Mouse (Mus musculus) liver, embryonic 15.5 days (tissue): Measurements from ENCODE around the gene Rftn1. TPM values are rescaled to one million over a fixed set of nuclear protein-coding genes. Genes with fewer than 3 reads are reported as not detected.

Source experiments
- ATAC-seq: fragments of 200-750 bp; cut with Nextera tagmentation; 2 replicates; pipeline ENCODE4 v1.8.0; 2017; ENCODE audit warnings: moderate number of reproducible peaks, mild to moderate bottlenecking, moderate library complexity; ENCODE audit not compliant: insufficient read depth
- H3K27ac ChIP-seq: fragments of 300-500 bp; sonication (generic); replicated peaks from 2 replicates; pipeline ENCODE4 v1.5.1; 2015; ENCODE audit warnings: mild to moderate bottlenecking, inconsistent platforms
- H3K27me3 ChIP-seq: fragments of 300-500 bp; sonication (generic); 2 replicates; pipeline ENCODE4 v1.6.1; 2015; ENCODE audit warnings: mild to moderate bottlenecking, inconsistent platforms
- H3K36me3 ChIP-seq: fragments of 300-500 bp; sonication (generic); replicated peaks from 2 replicates; pipeline ENCODE4 v1.6.1; 2015; ENCODE audit warnings: moderate library complexity, mild to moderate bottlenecking, inconsistent platforms
- H3K4me1 ChIP-seq: fragments of 300-500 bp; sonication (generic); replicated peaks from 2 replicates; pipeline ENCODE4 v1.6.1; 2015; ENCODE audit warnings: inconsistent platforms
- H3K4me2 ChIP-seq: fragments of 300-500 bp; sonication (generic); 2 replicates; pipeline ENCODE4 v1.6.1; 2015; ENCODE audit warnings: moderate library complexity, mild to moderate bottlenecking, inconsistent platforms
- H3K4me3 ChIP-seq: fragments of 300-500 bp; sonication (generic); replicated peaks from 2 replicates; pipeline ENCODE4 v1.5.1; 2015; ENCODE audit warnings: mild to moderate bottlenecking, inconsistent platforms
- H3K9ac ChIP-seq: fragments of 300-500 bp; sonication (generic); 2 replicates; pipeline ENCODE4 v1.6.1; 2015; ENCODE audit warnings: moderate library complexity, mild to moderate bottlenecking, inconsistent platforms
- H3K9me3 ChIP-seq: fragments of 300-500 bp; sonication (generic); replicated peaks from 2 replicates; pipeline ENCODE4 v1.6.1; 2016; ENCODE audit warnings: inconsistent platforms
- WGBS: fragments of 180-500 bp; shearing (Covaris S2); methylation state at CpG from one replicate; pipeline ENCODE4 v1.1.7; 2015; ENCODE audit warnings: mixed read lengths; ENCODE audit not compliant: insufficient replicate concordance; 5-methylcytosine and 5-hydroxymethylcytosine counted together
- polyA plus RNA-seq: library from polyadenylated mRNA; unstranded; fragments of >200 nt; fragmentation: Nextera tagmentation; extraction: Ambion mirVana; gene quantifications from 2 replicates; pipeline ENCODE4 v1.2.1, GENCODE M21; 2015

Rftn1 gene
- polyA plus RNA-seq, 1 experiment from 2014 or later, result 3.9 TPM

- H3K36me3 ChIP-seq, result no peaks in the 10 kb centered on the region
- H3K9me3 ChIP-seq, result no peaks in the 10 kb centered on the region
- WGBS, result 56% methylated on average over 2 of the region's 2 CpGs
- H3K27me3 ChIP-seq, result no peaks in the 10 kb centered on the region
- no peak overlapping the region for H3K4me2 ChIP-seq
- H3K27ac ChIP-seq, result no peak overlapping the region
- H3K4me1 ChIP-seq, result no peaks in the 10 kb centered on the region
- H3K4me3 ChIP-seq, result no peak overlapping the region
- ATAC-seq, result no peak
- H3K9ac ChIP-seq, result no peak overlapping the region
Measured at GRCm38 (mm10) chr17:50060220-50060619, 130.3 kb downstream of the Rftn1 start.

DNA sequence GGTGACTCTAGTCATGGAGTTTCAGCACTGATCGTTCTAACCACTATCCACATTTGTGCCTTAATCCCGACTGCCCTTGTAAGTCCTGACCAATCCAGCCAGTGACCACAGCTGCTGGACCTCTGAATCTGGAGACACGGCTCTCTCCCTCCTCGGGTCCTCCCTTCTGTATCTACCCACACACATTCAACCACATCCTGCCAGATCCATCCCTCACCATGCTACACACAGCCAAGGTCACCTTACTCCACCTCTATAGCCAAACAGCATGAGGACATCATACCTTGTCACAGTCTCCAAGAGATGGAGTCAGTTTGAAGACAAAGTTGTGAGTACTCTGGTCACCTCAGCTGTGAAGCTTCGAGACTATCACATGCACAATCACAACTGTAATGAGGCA is 131.1 kb downstream of the Rftn1 start:
- Histone ChIP-seq H3K9ac (no peak overlapping the region), H3K27ac (no peak overlapping the region), H3K27me3 (no peaks in the 10 kb centered on the region), H3K36me3 (no peaks in the 10 kb centered on the region), H3K4me3 (no peak overlapping the region), H3K9me3 (no peaks in the 10 kb centered on the region), H3K4me2 (no peak overlapping the region), H3K4me1 (no peaks in the 10 kb centered on the region)
- ATAC-seq, result no peak
- 48% methylated on average over 5 of the region's 5 CpGs for WGBS

DNA sequence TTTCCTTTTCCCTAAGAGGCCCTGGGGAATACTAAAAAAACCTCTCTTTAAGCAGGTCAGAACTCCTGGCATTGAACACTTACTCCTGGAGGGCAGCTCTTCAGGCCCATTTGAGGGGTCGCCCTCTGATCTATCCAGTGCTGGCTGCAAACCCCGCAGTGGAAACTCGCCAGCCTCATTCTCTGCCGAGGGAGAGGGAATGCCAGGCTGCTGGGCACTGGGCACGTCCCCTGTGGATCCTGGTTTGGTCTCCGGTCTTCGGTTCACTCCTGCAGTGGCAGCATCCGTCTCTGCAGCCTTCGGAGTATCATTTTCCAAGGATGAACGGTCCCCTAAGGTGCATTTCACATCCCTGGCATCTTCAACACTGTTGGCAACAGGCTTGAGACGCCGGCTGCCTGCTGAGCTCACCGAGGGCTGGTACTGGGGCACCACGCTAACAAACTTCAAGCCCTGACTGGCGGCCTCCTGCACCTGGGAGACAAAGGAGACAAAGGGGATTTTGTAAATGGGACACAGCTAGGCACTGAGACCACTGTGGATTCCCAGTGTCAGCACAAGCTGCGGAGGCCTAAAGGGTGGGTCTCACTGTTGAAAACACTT is 135.2 kb downstream of the Rftn1 start:
- no peak for ATAC-seq
- H3K4me2 ChIP-seq, result no peak overlapping the region
- WGBS, result 80% methylated on average over 16 of the region's 16 CpGs

DNA sequence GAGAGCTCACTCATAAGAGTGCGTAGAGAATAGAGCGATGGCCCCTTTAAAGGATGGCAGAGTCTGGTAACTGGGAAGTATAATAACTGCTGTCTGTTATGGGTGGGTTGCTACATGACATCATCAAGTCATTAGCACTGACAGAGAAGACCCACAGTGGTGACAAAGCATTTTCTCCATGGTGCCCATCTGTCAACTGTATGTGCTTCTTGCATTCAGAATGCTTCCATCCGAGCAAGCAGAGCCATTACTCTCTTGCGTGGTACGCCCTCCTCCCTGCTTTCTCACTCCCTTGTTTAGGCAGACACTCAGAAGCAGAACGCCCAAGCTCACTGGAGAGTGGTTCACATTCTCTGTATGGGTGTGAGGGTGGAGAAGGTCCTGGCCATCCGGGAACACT is 135.9 kb downstream of the Rftn1 start:
- Histone ChIP-seq H3K4me3 (no peak overlapping the region), H3K4me2 (no peak overlapping the region), H3K27ac (no peak overlapping the region), H3K4me1 (peaks cover 5% of the 10 kb centered on the region; the same call in 1 of the 2 replicates), H3K27me3 (peaks cover under 1% of the 10 kb centered on the region; the same call in 1 of the 2 replicates), H3K9me3 (no peaks in the 10 kb centered on the region), H3K36me3 (no peaks in the 10 kb centered on the region), H3K9ac (no peak overlapping the region)
- ATAC-seq, result no peak
- 79% methylated on average over 7 of the region's 7 CpGs for WGBS

More for the DNA sequence above, 135.2 kb downstream of the Rftn1 start:
- Histone ChIP-seq H3K27me3 (no peaks in the 10 kb centered on the region), H3K9ac (no peak overlapping the region), H3K4me1 (peaks cover 5% of the 10 kb centered on the region; the same call in 1 of the 2 replicates), H3K36me3 (no peaks in the 10 kb centered on the region), H3K4me3 (no peak overlapping the region), H3K27ac (no peak overlapping the region), H3K9me3 (no peaks in the 10 kb centered on the region)

DNA sequence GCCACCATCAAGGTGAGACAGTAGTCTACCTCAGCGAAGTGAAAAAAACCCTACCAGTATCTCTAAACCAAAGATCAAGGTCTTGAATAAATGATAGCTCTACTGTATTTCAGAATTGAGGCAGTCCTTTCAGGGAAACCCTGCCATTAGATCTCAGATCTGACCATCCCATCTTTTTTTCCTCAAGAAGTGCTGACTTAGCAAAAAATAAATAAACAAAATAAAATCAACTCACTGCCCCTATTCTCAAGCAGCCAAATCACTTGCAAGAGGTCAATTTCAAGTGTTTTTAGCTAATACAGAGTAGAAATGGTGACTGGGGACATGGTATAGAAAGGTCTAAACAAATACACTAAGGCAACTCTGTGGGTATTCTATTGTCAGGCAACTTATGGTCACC is 136.5 kb downstream of the Rftn1 start:
- Histone ChIP-seq H3K4me3 (no peak overlapping the region), H3K27me3 (peaks cover 7% of the 10 kb centered on the region), H3K9me3 (no peaks in the 10 kb centered on the region), H3K9ac (no peak overlapping the region), H3K4me1 (peaks cover 5% of the 10 kb centered on the region; the same call in 1 of the 2 replicates), H3K27ac (no peak overlapping the region), H3K4me2 (no peak overlapping the region), H3K36me3 (no peaks in the 10 kb centered on the region)
- 75% methylated on average over 1 of the region's 1 CpGs for WGBS
- no peak for ATAC-seq

DNA sequence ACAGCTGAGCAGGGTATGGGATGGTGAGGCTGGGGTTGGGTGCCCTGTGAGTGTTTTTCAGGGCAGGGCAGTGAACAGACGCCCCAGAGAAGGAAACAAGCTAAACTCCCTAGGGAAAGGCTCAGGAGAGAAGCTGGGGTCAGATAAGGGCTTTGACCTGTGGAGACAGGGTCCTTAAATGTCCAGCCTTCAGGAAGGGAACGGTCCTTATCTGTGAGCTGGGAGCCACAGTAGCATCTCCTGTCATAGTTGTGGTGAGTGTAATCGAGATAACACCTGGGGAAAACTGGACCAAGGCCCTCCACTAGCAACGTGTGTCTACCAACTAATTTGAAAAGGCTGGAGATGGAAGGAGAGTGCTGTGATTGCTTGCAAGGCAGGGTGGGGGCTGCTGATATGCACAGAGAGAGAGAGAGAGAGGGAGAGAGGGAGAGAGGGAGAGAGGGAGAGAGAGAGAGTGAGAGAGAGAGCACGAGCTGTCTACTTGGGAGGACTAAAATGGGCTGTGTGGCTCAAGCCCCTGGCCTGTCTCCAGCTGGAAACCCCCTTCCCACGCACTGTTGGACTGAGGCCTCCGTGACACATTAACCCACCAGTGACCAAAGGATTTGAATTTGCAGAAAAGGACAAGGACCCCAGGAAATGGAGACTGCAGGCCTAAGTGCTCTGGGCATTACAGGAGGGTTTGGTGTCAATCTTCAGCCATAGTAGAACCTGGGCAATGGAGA is 137.6 kb downstream of the Rftn1 start:
- no peak overlapping the region for H3K27ac ChIP-seq
- peaks cover 5% of the 10 kb centered on the region; the same call in 1 of the 2 replicates for H3K4me1 ChIP-seq
- H3K36me3 ChIP-seq, result no peaks in the 10 kb centered on the region
- no peak overlapping the region for H3K4me3 ChIP-seq
- no peak overlapping the region for H3K4me2 ChIP-seq
- peaks cover 13% of the 10 kb centered on the region for H3K27me3 ChIP-seq
- no peaks in the 10 kb centered on the region for H3K9me3 ChIP-seq
- 36% methylated on average over 7 of the region's 7 CpGs for WGBS
- ATAC-seq, result no peak
- no peak overlapping the region for H3K9ac ChIP-seq

GRCm38 (mm10) chr17:50050456-50050855 is 140.0 kb downstream of the Rftn1 start:
- Histone ChIP-seq H3K4me1 (peaks cover 5% of the 10 kb centered on the region; the same call in 1 of the 2 replicates), H3K9me3 (no peaks in the 10 kb centered on the region), H3K4me3 (no peak overlapping the region), H3K27me3 (peaks cover 13% of the 10 kb centered on the region), H3K27ac (no peak overlapping the region), H3K36me3 (no peaks in the 10 kb centered on the region), H3K9ac (no peak overlapping the region), H3K4me2 (no peak overlapping the region)
- WGBS, result 62% methylated on average over 9 of the region's 9 CpGs
- ATAC-seq, result no peak

GRCm38 (mm10) chr17:50048209-50048608 is 142.3 kb downstream of the Rftn1 start:
- Histone ChIP-seq H3K36me3 (no peaks in the 10 kb centered on the region), H3K9ac (no peak overlapping the region), H3K9me3 (no peaks in the 10 kb centered on the region), H3K4me1 (peaks cover 5% of the 10 kb centered on the region; the same call in 1 of the 2 replicates), H3K4me3 (no peak overlapping the region), H3K27me3 (peaks cover 13% of the 10 kb centered on the region), H3K4me2 (no peak overlapping the region), H3K27ac (no peak overlapping the region)
- no peak for ATAC-seq
- 69% methylated on average over 9 of the region's 9 CpGs for WGBS

DNA sequence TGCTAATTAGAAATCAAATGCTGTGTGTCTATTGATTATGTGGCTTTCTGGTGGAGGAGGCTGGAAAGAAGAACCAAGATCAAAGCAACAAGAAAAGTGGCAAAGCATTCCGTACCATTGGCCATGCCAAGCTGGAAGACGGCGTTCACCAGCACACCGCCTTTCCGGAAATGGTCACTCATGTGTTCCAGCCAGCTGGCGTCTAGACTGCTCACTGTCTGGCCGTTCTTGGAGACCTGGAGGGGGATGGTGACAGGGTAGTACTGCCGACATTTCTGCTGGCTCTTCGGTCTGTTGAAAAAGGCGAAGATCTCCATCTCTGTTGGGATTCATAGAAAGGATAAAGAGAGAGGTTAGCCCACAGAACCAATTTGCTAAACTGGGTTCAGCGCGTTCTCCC is 143.3 kb downstream of the Rftn1 start:
- Histone ChIP-seq H3K9ac (no peak overlapping the region), H3K4me3 (no peak overlapping the region), H3K4me2 (no peak overlapping the region), H3K9me3 (no peaks in the 10 kb centered on the region), H3K4me1 (no peaks in the 10 kb centered on the region; the same call in 1 of the 2 replicates), H3K27ac (no peak overlapping the region), H3K36me3 (no peaks in the 10 kb centered on the region), H3K27me3 (peaks cover 13% of the 10 kb centered on the region)
- WGBS, result 89% methylated on average over 12 of the region's 12 CpGs
- no peak for ATAC-seq

DNA sequence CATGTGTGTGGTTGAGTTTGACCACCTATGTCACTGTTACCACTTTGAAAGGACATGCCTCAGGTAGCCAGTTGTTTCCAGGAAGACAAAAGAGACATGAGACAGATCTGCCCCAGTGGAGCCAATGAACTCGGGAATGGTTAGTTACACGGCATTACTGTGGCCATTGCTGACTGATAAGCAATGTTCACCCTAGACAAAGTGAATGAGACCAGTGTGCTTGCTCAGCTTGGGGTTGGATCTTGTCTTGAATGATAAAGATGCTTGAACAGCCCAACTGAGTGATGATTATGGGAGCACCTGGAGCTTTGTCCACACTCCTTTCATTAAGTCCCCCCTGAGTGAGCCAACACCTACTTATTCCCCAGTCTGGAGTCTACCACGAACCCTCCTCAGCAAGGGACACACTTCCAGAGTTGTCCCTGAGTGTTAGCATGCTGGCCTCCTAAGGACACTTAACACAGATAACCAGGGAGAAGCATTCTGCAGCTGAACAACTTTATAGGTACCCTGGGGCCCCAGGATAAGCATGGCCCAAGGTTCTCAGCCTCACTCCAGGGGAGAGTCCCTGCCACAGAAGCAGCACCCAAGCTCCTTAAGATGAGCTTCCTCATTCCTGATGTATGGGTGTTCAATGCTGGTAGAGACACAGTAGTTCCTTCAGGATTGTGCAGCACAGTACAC is 149.6 kb downstream of the Rftn1 start:
- Histone ChIP-seq H3K9ac (no peak overlapping the region), H3K27ac (peak overlapping the region; percentile 39), H3K4me2 (no peak overlapping the region), H3K27me3 (no peaks in the 10 kb centered on the region), H3K9me3 (no peaks in the 10 kb centered on the region), H3K4me3 (no peak overlapping the region), H3K36me3 (no peaks in the 10 kb centered on the region), H3K4me1 (peaks cover 22% of the 10 kb centered on the region)
- ATAC-seq, result peak; percentile 63
- WGBS, result 46% methylated on average over 3 of the region's 3 CpGs
